Mouse (Mus musculus): ENCODE measurements around the gene Gm9048.
"Not testable (repeated sequence)": the region's sequence is repeated elsewhere in the genome, so short reads cannot be mapped to it uniquely, and the experiment has no call there.

Gene Gm9048

GRCm38 (mm10) chr10:118348579-118348978 lies at the start of gene Gm9048:
Gm9048 (minus strand) TSS chr10:118348679.
- not testable (repeated sequence) for DNase-seq (ENCODE audit: extremely low spot score)

DNA sequence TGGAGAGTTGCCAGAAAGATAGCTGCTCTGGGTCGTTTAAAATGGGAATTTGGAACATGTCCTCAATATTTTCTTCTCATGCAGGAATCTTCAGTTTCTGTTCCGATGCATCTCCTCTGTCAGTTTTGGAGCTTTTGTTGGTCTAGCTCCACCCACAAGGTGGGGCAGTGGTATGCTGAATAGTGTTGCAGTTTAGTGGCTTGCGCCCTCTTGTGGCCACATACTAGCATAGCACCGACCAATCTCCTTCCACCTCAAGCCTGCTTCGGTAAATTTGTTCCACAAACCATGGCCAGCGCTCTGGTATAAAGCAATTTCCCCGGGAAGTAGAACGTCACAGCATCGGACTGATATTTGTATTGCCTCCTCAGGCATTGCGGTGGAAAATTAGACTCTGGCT lies 22.0 kb upstream of the Gm9048 start:
- peak; percentile 82 for DNase-seq (ENCODE audit: extremely low spot score)

GRCm38 (mm10) chr10:118369518-118369917 lies 21.0 kb upstream of the Gm9048 start:
- DNase-seq (ENCODE audit: extremely low spot score), result no peak

GRCm38 (mm10) chr10:118354005-118354404 lies 5.5 kb upstream of the Gm9048 start, which contains the start of gene Gm9049:
Gm9049 (minus strand) TSS chr10:118354105.
- not testable (repeated sequence) for DNase-seq (ENCODE audit: extremely low spot score)

GRCm38 (mm10) chr10:118343155-118343554 lies 5.3 kb downstream of the Gm9048 start, which contains the start of gene Gm9046:
Gm9046 (minus strand) TSS chr10:118343255.
- DNase-seq (ENCODE audit: extremely low spot score), result not testable (repeated sequence)

- not testable (repeated sequence) for DNase-seq (ENCODE audit: extremely low spot score)
These were observed 10.7 kb downstream of the Gm9048 start, which contains the start of gene Gm9045 for GRCm38 (mm10) chr10:118337731-118338130. Gm9045 (minus strand) TSS chr10:118337831.

- DNase-seq (ENCODE audit: extremely low spot score), result not testable (repeated sequence)
These were observed 16.2 kb downstream of the Gm9048 start, which contains the start of gene Gm9044 for GRCm38 (mm10) chr10:118332308-118332707. Gm9044 (minus strand) TSS chr10:118332408.

DNA sequence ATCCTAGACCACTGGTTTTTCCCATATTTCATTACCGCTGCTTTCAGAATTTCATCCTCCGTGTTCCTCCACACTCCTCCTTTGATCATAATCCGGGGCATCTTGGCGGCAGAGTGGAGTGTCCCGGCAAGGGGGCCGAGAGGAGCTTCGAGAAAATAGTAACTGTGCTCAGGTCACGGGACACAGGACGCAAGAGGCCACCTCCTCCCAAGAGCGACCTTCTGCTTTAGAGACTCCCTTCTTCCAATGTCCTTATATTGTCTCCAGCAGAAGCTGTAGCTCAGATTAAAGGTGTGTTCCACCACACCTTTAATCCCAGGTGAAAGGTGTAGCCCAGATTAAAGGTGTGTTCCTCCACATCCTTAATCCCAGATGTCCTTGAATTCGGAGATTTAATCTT lies 21.6 kb downstream of the Gm9048 start, which contains the start of gene Gm9040:
Gene Gm9040, minus strand, starts transcription at position 101 of the 400 bp plus-strand sequence.
- DNase-seq (ENCODE audit: extremely low spot score), result not testable (repeated sequence)

DNA sequence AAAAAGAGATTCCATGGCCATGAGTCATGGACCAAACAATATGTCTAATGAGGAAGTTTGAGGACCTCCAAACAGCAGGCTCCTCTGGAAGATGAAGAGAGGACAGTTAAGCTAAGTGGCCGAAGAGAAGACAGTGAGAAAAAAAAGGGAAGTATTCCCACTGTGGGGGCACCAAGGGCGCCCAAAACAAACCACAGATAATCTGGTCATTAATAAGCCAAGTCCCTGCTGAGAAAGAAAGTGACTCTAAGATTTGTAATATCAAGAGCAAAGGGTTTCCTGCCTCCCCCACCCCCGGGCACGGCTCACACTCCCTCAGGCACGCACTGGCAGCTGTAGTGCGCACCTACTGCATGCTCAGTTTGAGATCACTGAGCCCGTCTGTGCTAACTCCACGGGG lies 29.5 kb downstream of the Gm9048 start:
- no peak for DNase-seq (ENCODE audit: extremely low spot score)

- not testable (repeated sequence) for DNase-seq (ENCODE audit: extremely low spot score)
These were observed 46.3 kb downstream of the Gm9048 start for GRCm38 (mm10) chr10:118302133-118302532.
